Mouse (Mus musculus) thymus, postnatal 10 days (tissue): Measurements from ENCODE around the gene Impdh2.
"Not testable (repeated sequence)": the region's sequence is repeated elsewhere in the genome, so short reads cannot be mapped to it uniquely, and the experiment has no call there.

Experiments
- DNase-seq, 2 experiments: peaks; one replicate each; pipeline ENCODE4 v3.0.0; 2021; ENCODE audit warnings: low spot score in 2 of 2

The Impdh2 gene

GRCm38 (mm10) chr9:108600011-108600410 lies 39.9 kb downstream of the Impdh2 start:
- DNase-seq, result no peak

GRCm38 (mm10) chr9:108601986-108602385 lies 41.9 kb downstream of the Impdh2 start:
- DNase-seq, result no peak

GRCm38 (mm10) chr9:108607929-108608328 lies 47.8 kb downstream of the Impdh2 start:
- DNase-seq, result not testable (repeated sequence)

GRCm38 (mm10) chr9:108608889-108609288 lies 48.8 kb downstream of the Impdh2 start:
- no peak for DNase-seq

- no peak for DNase-seq
Measured at GRCm38 (mm10) chr9:108611488-108611887, 51.4 kb downstream of the Impdh2 start.
